Mouse (Mus musculus) E14TG2a.4 (cell line): ENCODE data around the gene Dhfr.

ENCODE experiments used
- CTCF ChIP-seq: conservative IDR thresholded peaks from 2 replicates; pipeline ENCODE4 v1.5.1; 2014; ENCODE audit warnings: low read length
- NANOG ChIP-seq: IDR thresholded peaks from 2 replicates; pipeline ENCODE4 v1.6.1; 2014; ENCODE audit warnings: borderline replicate concordance, low read length, mixed read lengths
- POU5F1 ChIP-seq: IDR thresholded peaks from 2 replicates; pipeline ENCODE4 v1.6.1; 2014; ENCODE audit warnings: low read length, borderline replicate concordance

- TF ChIP-seq CTCF (no peak), POU5F1 (no peak), NANOG (no peak)
Observed at GRCm38 (mm10) chr13:92357644-92358043, 3.1 kb downstream of the Dhfr start.
